Mouse (Mus musculus) adrenal gland (tissue): Measurements from ENCODE around the gene Draxin.
"Not testable (repeated sequence)": the region's sequence is repeated elsewhere in the genome, so short reads cannot be mapped to it uniquely, and the experiment has no call there.

ENCODE experiments used
- intact Hi-C: fragments of 180-260 bp; cut with DNase I; formaldehyde crosslinking; loops from one replicate; pipeline ENCODE4 v1.15.1; 2025
- microRNA-seq, 2 experiments: library from miRNA; unstranded; fragments of <30 nt; microRNA quantifications; one replicate each; pipeline ENCODE4; 2019

Gene Draxin

DNA sequence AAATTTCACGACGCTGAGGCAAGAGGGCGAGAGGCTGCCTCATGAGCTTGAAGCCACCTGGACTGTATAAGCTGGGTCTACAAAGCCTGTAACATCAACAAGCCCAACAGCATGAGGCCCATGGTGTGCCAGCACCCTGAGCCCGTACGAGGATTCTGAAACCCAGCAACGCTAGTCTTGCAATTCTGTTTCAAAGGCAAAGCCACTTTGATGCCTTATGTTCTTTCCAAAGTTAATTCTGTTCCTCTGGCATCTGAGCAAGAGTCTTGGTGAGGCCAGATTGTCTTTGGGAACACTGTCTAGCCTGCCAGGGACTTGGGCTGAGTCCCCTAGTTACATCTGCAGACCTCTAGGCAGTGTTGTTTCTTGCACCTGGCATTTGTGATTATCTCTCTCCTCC lies 71.5 kb downstream of the Draxin start:
- intact Hi-C loops = loop anchor here (5.0 kb wide), 1 partner anchor 52 kb away; no protein-coding TSS in a partner anchor

DNA sequence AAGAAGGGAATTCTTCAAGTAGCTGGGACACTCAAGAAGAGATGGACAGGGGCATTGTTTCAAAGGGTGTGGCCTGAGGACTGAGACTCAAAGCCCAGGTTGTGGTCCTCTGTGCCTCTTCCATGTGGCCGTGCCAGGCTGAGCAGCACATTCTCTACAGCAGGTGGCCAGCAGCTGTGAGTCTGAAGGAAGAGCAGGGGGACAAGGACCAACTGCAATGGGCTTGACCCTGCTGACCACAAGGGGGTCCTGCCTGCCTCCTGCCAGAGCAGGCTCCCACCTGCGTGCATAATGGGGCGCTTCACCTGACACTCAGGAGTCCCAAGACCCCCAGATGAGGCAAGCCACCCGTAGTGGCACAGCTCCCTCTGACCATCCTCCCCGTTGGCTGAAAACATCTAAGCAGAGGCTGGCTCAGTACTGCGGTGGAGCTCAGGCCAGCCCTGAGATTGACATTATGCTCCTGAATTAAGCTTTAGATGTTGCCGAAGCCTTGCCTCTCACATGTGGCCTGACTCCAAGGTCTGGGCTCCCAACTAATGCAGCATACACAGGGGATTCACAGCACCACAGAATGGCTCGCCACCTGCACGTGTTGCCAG lies 72.2 kb downstream of the Draxin start:
- intact Hi-C loops = loop anchor here (5.0 kb wide), 1 partner anchor 51 kb away; no protein-coding TSS in a partner anchor

DNA sequence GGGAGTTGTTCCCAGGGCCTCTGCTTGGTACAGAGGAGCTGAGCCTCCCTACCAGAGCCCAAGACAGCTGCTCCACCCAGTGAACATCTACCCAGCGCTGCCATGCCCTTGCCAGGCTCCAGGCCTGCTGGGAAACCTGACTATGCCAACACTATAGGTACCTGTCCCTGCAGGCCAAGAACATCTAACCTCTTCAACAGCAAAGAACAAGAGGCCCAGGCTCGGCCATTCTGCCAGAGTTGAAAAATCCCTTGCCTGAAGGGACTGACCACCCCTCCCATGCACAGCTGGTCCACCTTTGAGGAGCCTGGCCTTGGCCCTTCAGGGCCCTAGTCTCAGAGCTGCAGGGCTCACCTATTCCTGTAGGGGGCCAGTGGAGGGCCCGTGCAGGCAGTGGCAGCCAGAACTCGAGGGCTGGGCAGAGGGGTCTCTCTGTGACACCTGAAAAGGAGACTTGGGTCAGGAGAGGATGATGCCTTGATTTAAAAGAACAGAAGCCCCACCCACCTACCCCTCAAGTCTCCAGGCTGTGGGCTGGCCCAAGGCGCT lies 72.8 kb downstream of the Draxin start:
- intact Hi-C loops = loop anchor here (5.0 kb wide), 1 partner anchor 50 kb away; no protein-coding TSS in a partner anchor

DNA sequence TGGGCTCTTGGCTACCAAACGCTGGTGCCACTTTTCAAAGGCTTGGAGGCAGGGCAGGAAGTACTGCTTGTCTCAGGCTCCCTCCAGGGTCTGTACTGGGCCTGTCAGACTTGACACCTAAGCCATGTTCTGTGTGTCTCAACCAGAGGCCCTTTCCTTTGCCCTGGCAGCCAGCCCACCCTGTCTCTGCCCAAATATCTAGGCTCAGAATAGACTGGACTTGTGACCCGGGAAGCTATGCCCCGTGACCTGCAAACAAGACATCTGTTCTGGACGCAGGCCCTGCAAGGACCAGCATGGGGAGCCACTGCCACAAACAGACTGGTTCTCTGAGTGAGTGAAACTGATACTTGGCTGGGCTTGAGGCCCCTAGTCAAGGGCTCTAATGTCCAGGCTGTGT lies 73.7 kb downstream of the Draxin start:
- intact Hi-C loops = loop anchor here (5.0 kb wide), 1 partner anchor 50 kb away; no protein-coding TSS in a partner anchor

DNA sequence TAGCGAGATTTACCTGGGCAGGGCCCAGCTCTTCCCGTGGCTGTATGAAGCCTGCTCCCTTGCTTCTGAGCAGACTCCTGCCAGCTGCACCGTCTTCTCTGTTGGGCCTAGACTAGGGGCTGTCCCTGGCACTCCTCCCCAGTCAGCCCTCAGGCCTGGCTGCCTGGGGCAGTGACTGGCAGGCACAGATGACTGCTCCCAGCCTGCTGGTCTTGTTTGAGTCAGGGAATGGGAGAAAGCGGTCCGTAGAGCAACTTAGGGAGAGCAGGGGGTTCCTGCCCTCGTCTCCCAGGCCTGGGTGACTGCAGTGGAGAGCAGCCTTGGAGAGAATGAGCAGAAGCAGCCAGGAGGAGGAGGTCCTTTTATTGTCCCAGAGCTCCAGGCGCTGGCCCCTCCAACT lies 74.3 kb downstream of the Draxin start:
- intact Hi-C loops = loop anchor here (5.0 kb wide), 1 partner anchor 49 kb away; no protein-coding TSS in a partner anchor

DNA sequence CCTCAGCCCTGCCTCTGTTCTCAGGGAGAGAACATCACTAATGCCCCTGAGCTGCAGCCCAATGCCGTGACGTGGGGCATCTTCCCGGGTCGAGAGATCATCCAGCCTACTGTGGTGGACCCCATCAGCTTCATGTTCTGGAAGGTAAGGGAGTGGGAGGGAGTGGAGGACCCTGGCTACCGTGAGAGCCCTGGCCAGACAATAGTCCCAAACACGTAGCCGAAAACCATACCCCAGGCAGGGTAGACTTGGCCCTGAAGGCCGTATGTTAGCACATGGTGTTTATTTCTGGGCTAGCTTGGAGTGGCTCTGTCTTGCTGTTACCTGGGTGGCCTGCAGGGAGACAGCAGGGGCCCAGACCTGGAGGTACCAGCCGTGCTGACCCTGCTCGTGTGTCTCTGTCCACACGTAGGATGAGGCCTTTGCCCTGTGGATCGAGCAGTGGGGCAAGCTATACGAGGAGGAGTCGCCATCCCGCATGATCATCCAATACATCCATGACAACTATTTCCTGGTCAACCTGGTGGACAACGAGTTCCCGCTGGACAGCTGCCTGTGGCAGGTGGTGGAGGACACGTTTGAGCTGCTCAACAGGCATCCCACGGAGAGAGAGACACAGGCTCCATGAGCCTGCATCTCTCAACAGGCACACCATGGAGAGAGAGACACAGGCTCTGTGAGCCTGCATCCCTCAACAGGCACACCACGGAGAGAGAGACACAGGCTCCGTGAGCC lies 75.4 kb downstream of the Draxin start:
- intact Hi-C loops = loop anchor here (5.0 kb wide), 1 partner anchor 48 kb away; no protein-coding TSS in a partner anchor

DNA sequence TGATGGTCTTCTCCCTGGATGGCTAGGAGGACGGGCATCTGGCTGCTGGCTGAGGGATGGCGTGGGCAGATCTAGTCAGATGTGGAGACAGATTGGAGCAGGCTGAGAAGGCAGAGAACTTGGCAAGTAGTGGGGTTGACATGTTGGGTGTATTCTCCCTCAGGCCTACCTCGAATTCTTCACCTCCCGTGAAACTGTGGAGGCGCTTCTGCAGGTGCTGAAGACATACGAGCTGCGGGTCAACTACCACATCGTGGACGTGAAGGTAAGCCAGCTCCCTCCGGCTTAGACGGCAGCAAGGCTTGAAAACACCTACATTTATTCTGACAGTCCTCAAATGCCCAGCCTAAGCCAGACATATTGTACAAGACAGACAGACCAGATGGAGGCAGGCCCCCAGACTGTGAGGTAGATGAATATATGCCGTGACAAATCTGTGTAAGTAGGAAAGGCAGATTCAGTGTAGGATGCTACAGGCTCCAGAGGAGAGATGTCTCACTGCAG lies 77.0 kb downstream of the Draxin start:
- intact Hi-C loops = no loop called here

DNA sequence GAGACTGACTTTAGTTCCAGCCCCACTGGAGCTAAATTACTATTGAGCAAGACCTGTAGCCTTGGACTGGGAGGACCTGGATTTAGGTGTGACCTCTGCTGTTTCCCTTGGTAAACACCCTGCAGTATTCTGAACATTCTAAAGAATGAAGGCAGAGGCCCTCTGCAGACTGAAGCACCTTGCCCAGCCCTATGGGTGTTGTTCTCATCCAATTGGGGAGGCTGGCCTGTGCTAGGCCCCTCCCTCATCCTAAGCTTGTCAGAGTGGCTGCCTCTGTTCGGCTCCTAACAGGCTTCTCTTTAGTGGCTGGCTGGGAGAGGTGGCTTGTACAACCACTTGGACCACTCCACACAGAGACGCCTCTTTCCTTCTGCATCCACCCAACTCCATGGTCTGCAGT lies 77.5 kb downstream of the Draxin start:
- intact Hi-C loops = no loop called here

DNA sequence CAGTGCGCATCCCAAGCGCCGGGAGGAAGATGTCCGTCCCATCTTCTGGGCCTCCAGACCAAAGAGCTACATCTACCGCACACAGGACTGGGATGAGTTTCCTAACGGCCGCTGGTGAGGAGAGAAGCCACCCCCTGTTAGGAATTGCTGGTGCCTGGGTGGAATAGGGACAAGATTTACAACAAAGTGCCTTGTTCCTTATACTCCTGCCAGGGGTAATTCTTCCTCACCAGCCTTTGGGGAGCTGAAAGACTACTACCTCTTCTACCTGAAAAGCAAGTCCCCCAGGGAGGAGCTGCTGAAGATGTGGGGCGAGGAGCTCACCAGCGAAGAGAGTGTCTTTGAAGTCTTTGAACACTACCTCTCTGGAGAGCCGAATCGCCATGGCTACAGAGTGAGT lies 78.6 kb downstream of the Draxin start:
- intact Hi-C loops = no loop called here

DNA sequence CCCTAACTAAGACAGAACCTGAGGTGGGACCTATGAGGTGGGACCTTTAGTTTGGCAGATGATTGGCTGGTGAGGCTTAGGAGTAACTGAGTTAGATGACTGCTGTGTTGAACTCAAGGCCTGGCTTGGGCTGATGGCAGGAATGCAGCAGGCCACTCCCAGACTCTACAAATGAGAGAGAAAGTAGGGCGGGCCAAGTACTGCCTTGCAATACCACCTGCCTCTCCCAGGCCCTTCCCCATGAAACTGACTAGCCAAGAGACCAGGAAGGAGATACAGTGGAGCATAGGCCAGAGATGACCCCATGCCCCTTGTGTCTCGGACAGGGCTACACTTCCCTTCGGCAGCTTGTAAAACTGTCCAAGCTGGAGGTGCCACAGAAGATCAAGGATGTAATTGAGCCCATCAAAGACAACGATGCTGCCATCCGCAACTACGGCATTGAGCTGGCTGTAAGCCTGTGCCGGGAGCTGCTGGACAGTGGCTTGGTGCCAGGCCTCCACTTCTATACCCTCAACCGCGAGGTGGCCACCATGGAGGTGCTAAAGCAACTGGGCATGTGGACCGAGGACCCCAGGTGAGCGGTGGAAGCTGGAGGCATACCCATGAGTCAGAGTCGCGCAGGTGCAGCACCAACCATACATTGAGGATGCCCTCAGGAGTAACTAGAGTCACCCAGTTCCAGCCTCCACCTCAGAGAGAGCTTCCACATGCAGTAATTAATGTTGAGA lies 79.3 kb downstream of the Draxin start:
- intact Hi-C loops = no loop called here

DNA sequence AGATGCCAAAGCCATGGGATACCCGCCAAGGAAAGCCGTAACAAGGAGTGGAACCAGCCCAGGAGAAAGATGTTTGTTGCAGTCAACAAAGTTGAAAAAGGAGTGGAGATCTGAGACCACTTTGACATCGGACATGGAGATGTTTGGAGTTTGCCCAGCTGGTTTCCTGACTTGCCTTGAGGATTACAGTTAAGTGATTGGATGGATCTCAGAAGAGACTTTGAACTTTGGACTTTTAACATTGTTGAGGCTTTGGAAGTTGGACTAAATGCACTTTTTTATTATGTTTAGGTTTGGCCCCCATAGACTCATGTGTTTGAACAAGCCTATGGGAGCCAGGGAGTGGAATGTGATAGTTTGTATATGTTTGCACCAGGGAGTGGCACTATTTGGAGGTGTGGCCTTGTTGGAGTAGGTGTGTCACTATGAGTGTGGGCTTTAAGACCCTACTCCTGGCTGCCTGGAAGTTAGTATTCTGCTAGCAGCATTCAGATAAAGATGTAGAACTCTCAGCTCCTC lies 80.0 kb downstream of the Draxin start:
- intact Hi-C loops = not testable (repeated sequence)

Small RNA genes lying within 50 kb of the gene (microRNA-seq; reads per million reads assigned to microRNA genes)
- gene Mir7022 = 0.11 to 0.25 reads per million in 2 experiments
